Mouse (Mus musculus): ENCODE data around the gene Ttc16. TPM values are rescaled to one million over a fixed set of nuclear protein-coding genes. Genes with fewer than 3 reads are reported as not detected.

Ttc16 gene
- polyA plus RNA-seq, 1 experiment from 2014 or later = 0.30 TPM

DNA sequence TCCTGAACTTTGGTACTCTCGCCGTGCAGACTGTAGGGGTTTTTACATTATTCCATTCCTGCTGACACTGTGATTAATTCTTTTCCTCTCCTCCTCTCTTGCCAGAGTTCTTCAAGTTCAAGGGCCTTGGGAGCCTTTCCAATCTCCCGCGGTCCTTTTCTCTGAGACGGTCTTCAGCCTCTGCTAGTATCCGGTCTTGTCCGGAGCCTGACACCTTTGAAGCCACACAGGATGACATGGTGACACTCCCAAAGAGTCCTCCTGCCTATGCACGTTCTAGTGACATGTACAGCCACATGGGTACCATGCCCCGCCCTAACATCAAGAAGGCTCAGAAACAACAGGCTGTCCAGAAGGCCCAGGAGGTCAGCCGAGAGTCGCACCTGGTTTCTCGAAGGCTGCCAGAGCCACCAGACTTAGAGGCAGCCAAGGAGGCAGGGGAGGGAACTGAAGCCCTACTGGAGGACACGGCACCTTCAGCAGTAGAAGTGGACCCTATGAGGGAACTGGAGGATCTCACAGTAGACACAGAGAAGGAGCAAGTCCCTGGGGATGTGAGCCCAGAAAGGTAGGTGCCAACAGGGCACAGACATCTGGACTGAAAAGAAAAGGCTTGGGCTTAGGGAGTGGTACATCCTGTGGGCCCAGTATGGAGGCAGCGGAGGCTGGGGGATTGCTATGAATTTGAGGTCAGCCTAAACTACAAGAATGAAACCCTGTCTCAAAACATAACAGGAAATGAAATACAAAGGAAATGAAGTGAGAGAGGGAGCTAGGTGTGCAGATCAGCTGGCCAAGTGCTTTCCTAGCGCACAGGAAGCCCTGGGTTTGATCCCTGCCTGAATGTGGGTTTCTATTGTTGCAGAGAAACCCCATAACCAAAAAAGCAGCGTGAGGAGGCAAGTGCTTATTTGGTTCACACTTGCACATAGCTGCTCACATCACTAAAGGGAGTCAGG lies 50.3 kb downstream of the Ttc16 start:
- Histone ChIP-seq H3K9me3 (ENCODE audit: control insufficient read depth, low read length) (no peaks in the 10 kb centered on the region), H3K36me3 (ENCODE audit: control insufficient read depth, insufficient read depth, low read length) (no peaks in the 10 kb centered on the region), H3K27ac (ENCODE audit: low read depth, low read length) (no peak overlapping the region), H3K27me3 (replicated peaks; ENCODE audit: control insufficient read depth, insufficient read depth, low read length) (no peaks in the 10 kb centered on the region), H3K9ac (ENCODE audit: low read depth, low read length) (no peak overlapping the region), H3K4me1 (replicated peaks; ENCODE audit: control insufficient read depth, insufficient read depth, low read length) (peaks cover 24% of the 10 kb centered on the region), H3K4me2 (no peak overlapping the region), H3K4me3 (ENCODE audit: low read depth, low read length) (no peak overlapping the region)
- 81% methylated on average over 16 of the region's 16 CpGs for WGBS
- ATAC-seq (replicated peaks; ENCODE audit: low FRiP score) (no peak), DNase-seq (ENCODE audit: low spot score) (no peak)

DNA sequence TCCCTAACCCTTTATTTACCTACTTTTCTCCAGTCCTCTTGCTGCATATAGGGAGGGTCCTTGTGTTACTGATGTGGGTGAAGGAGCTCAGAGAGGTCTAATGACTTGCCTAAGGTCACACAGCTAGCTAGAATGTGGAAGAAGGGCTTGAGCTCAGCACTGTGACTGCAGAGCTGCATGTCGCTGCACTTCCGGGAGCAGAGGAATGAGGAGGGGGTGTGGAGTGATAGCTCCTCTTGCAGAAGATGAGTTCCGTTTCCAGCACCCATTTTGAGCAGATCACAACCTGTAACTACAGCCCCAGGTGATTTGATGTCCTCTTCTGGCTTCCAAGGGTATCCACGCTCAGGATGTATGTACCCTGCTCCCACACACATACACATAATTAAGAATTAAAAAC lies 51.3 kb downstream of the Ttc16 start:
- Histone ChIP-seq H3K9ac (ENCODE audit: low read depth, low read length) (no peak overlapping the region), H3K9me3 (ENCODE audit: control insufficient read depth, low read length) (no peaks in the 10 kb centered on the region), H3K36me3 (ENCODE audit: control insufficient read depth, insufficient read depth, low read length) (no peaks in the 10 kb centered on the region), H3K4me1 (replicated peaks; ENCODE audit: control insufficient read depth, insufficient read depth, low read length) (peaks cover 24% of the 10 kb centered on the region), H3K27ac (ENCODE audit: low read depth, low read length) (no peak overlapping the region), H3K4me3 (ENCODE audit: low read depth, low read length) (no peak overlapping the region), H3K4me2 (no peak overlapping the region), H3K27me3 (replicated peaks; ENCODE audit: control insufficient read depth, insufficient read depth, low read length) (no peaks in the 10 kb centered on the region)
- no peak for DNase-seq (ENCODE audit: low spot score)
- 71% methylated on average over 4 of the region's 4 CpGs for WGBS
- no peak for ATAC-seq (replicated peaks; ENCODE audit: low FRiP score)

DNA sequence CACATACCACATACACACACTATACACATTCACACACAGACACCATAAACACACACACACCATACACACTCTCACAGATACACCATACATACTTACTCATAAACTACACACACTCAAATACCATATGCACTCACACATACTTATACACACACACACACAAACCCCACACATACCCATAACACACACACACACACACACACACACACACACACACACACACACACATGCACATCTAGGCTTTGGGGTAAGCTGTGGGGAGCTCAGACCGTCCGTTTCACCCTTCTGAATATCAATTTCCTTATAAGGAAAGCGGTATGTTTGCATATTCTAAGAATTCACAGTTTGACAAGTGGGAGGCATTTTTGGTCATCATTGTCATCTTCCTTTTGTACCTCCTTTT lies 52.9 kb downstream of the Ttc16 start:
- DNase-seq (ENCODE audit: low spot score) = no peak
- no peak overlapping the region for H3K27ac ChIP-seq (ENCODE audit: low read depth, low read length)
- peaks cover 16% of the 10 kb centered on the region for H3K4me1 ChIP-seq (replicated peaks; ENCODE audit: control insufficient read depth, insufficient read depth, low read length)
- H3K9me3 ChIP-seq (ENCODE audit: control insufficient read depth, low read length) = no peaks in the 10 kb centered on the region
- no peak overlapping the region for H3K4me3 ChIP-seq (ENCODE audit: low read depth, low read length)
- ATAC-seq (replicated peaks; ENCODE audit: low FRiP score) = no peak
- H3K9ac ChIP-seq (ENCODE audit: low read depth, low read length) = no peak overlapping the region
- WGBS = 71% methylated on average over 3 of the region's 3 CpGs
- H3K27me3 ChIP-seq (replicated peaks; ENCODE audit: control insufficient read depth, insufficient read depth, low read length) = no peaks in the 10 kb centered on the region
- H3K4me2 ChIP-seq = peak overlapping the region; percentile 25; the same call in 1 of the 2 replicates
- no peaks in the 10 kb centered on the region for H3K36me3 ChIP-seq (ENCODE audit: control insufficient read depth, insufficient read depth, low read length)

DNA sequence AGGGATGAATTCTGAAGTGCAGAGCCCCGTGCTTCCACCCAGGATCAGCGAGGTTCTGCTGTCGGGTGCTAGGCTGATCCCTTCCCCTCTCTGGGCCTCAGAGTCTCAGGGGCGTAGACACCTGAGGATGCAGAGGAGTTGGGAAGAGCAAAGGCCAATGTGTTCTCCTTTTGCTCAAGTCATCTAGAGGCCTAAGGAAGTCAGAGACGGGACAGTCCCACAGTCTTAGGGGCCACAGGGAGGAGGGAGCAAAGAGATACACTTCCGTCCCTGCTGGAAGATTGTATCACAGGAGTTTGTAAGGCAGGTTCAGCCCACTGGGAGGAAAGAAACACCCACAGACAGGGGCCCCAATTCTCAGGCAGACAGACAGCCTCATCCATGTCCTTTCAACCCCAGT lies 53.4 kb downstream of the Ttc16 start:
- Histone ChIP-seq H3K4me2 (peak overlapping the region; percentile 49), H3K36me3 (ENCODE audit: control insufficient read depth, insufficient read depth, low read length) (no peaks in the 10 kb centered on the region), H3K27ac (ENCODE audit: low read depth, low read length) (no peak overlapping the region), H3K27me3 (replicated peaks; ENCODE audit: control insufficient read depth, insufficient read depth, low read length) (no peaks in the 10 kb centered on the region), H3K4me1 (replicated peaks; ENCODE audit: control insufficient read depth, insufficient read depth, low read length) (peaks cover 12% of the 10 kb centered on the region), H3K9me3 (ENCODE audit: control insufficient read depth, low read length) (no peaks in the 10 kb centered on the region; the same call in 1 of the 2 replicates), H3K4me3 (ENCODE audit: low read depth, low read length) (no peak overlapping the region), H3K9ac (ENCODE audit: low read depth, low read length) (no peak overlapping the region)
- 40% methylated on average over 6 of the region's 6 CpGs for WGBS
- DNase-seq (ENCODE audit: low spot score) (no peak), ATAC-seq (replicated peaks; ENCODE audit: low FRiP score) (no peak)

DNA sequence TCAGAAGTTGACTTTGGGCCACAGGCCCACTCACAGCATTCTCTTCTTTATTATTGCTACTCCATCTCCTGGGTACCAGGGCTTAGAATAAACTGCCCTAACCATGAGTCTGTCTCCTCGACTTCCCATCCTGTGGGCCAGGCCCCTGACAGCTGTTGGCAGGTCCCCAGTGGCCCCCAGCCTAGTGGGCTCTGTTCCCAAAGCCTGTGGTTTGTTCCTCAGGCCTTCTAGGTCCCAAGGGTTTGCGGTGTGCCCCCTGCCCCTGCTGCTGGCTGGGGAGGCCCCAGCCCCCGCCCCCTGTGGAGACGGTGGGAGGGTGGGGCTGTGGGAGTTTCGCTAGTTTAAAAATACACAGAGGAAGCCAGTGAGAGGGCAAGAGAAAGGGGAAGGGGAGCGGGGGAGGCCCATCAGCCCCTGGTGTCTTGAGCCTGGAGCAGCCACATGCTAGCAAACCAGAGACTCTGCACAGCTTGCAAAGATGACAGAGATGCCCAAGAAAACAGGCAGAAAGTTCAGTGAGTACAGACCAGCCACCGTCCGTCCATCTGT lies 54.7 kb downstream of the Ttc16 start, which contains the start of gene Sh2d3c:
Gene Sh2d3c, plus strand, starts transcription at position 375 of the 549 bp plus-strand sequence.
- 29% methylated on average over 8 of the region's 8 CpGs for WGBS

DNA sequence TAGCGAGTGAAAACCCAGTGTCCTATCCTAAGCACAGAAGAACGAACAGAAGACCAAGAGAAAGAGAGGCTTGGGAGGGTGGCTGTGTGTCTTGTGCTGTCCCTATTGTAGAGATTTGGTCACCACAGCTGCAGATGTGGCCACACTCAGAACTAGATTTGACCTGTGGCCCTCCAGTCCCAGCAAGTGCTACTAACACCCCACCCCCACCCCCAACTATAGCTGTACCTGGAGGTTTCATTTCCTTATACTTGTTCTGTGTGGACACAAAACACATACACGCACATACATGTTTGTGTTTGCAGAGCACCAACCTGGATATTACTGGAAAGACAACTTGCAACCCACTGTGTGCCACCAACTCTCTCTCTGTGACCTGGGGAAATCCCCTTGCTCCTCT lies 55.4 kb downstream of the Ttc16 start:
- H3K27me3 ChIP-seq (replicated peaks; ENCODE audit: control insufficient read depth, insufficient read depth, low read length) = no peaks in the 10 kb centered on the region
- no peaks in the 10 kb centered on the region; the same call in 1 of the 2 replicates for H3K9me3 ChIP-seq (ENCODE audit: control insufficient read depth, low read length)
- no peak for ATAC-seq (replicated peaks; ENCODE audit: low FRiP score)
- no peak overlapping the region for H3K4me2 ChIP-seq
- H3K9ac ChIP-seq (ENCODE audit: low read depth, low read length) = no peak overlapping the region
- H3K4me3 ChIP-seq (ENCODE audit: low read depth, low read length) = no peak overlapping the region
- 71% methylated on average over 3 of the region's 3 CpGs for WGBS
- no peaks in the 10 kb centered on the region for H3K36me3 ChIP-seq (ENCODE audit: control insufficient read depth, insufficient read depth, low read length)
- H3K27ac ChIP-seq (ENCODE audit: low read depth, low read length) = no peak overlapping the region; the same call in 1 of the 2 replicates
- H3K4me1 ChIP-seq (replicated peaks; ENCODE audit: control insufficient read depth, insufficient read depth, low read length) = peaks cover 15% of the 10 kb centered on the region
- no peak for DNase-seq (ENCODE audit: low spot score)

More for the DNA sequence above, 54.7 kb downstream of the Ttc16 start, which contains the start of gene Sh2d3c:
- peak within 1 kb of the TSS; percentile 33 for H3K4me3 ChIP-seq (ENCODE audit: low read depth, low read length)
- no peaks in the 10 kb centered on the region for H3K27me3 ChIP-seq (replicated peaks; ENCODE audit: control insufficient read depth, insufficient read depth, low read length)
- peaks cover 11% of the 10 kb centered on the region for H3K4me1 ChIP-seq (replicated peaks; ENCODE audit: control insufficient read depth, insufficient read depth, low read length)
- H3K4me2 ChIP-seq = peak within 1 kb of the TSS; percentile 49
- H3K27ac ChIP-seq (ENCODE audit: low read depth, low read length) = peak within 1 kb of the TSS; percentile 59
- DNase-seq (ENCODE audit: low spot score) = no peak
- no peak; the same call in 1 of the 2 replicates for ATAC-seq (replicated peaks; ENCODE audit: low FRiP score)
- H3K9me3 ChIP-seq (ENCODE audit: control insufficient read depth, low read length) = no peaks in the 10 kb centered on the region; the same call in 1 of the 2 replicates
- H3K36me3 ChIP-seq (ENCODE audit: control insufficient read depth, insufficient read depth, low read length) = no peaks in the 10 kb centered on the region
- peak within 1 kb of the TSS; percentile 34 for H3K9ac ChIP-seq (ENCODE audit: low read depth, low read length)

DNA sequence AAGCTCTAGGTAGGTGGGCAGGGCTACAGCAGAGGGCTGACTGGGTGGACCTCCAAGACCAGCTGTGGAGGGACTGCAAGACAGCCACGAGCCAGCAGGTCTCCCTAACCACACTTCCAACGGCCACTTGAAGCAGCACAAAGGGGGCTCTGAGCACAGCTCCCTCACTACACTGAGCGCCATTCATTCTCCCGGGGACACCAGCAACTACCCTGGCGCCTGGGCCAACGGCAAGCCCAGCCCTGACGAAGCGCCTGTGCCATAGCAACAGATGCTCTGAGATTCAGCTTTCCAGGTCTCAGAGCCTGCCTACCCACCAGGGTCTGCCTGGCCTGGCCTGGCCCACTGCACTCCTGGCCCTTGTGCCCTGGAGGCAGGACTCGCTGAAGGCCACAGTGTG lies 56.7 kb downstream of the Ttc16 start:
- no peak overlapping the region for H3K4me3 ChIP-seq (ENCODE audit: low read depth, low read length)
- no peak overlapping the region for H3K27ac ChIP-seq (ENCODE audit: low read depth, low read length)
- DNase-seq (ENCODE audit: low spot score) (no peak), ATAC-seq (replicated peaks; ENCODE audit: low FRiP score) (no peak)
- H3K36me3 ChIP-seq (ENCODE audit: control insufficient read depth, insufficient read depth, low read length) = no peaks in the 10 kb centered on the region
- WGBS = 64% methylated on average over 9 of the region's 9 CpGs
- no peaks in the 10 kb centered on the region; the same call in 1 of the 2 replicates for H3K9me3 ChIP-seq (ENCODE audit: control insufficient read depth, low read length)
- H3K4me2 ChIP-seq = no peak overlapping the region
- H3K4me1 ChIP-seq (replicated peaks; ENCODE audit: control insufficient read depth, insufficient read depth, low read length) = peaks cover 28% of the 10 kb centered on the region
- H3K9ac ChIP-seq (ENCODE audit: low read depth, low read length) = no peak overlapping the region
- no peaks in the 10 kb centered on the region for H3K27me3 ChIP-seq (replicated peaks; ENCODE audit: control insufficient read depth, insufficient read depth, low read length)

DNA sequence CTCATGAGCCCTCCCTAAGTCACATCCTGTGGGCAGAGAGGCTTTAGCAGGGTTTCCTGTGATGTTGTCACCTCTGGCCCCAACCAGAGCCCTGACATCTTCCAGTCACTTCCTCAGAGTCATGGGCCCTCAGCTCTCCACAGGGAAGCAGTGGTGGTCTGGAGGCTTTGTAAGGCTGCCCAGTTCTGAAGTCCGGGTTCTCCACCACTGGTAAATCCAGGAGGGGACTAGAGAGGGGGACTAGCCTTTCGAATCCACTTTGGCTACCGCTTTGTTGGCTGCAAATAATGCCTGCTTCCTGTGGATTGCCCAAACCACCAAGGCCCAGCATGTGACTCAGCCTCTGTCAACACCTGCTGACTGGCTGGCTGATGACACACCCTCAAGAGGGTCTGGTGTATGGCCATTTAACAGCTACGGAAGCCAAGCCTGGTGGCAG lies 60.4 kb downstream of the Ttc16 start:
- no peak for ATAC-seq (replicated peaks; ENCODE audit: low FRiP score)
- H3K4me2 ChIP-seq = peak overlapping the region; percentile 20; the same call in 1 of the 2 replicates
- peaks cover 11% of the 10 kb centered on the region for H3K36me3 ChIP-seq (ENCODE audit: control insufficient read depth, insufficient read depth, low read length)
- DNase-seq (ENCODE audit: low spot score) = no peak
- H3K4me3 ChIP-seq (ENCODE audit: low read depth, low read length) = no peak overlapping the region
- H3K9me3 ChIP-seq (ENCODE audit: control insufficient read depth, low read length) = no peaks in the 10 kb centered on the region; the same call in 1 of the 2 replicates
- H3K9ac ChIP-seq (ENCODE audit: low read depth, low read length) = peak overlapping the region; percentile 10; the same call in 1 of the 2 replicates
- no peaks in the 10 kb centered on the region for H3K27me3 ChIP-seq (replicated peaks; ENCODE audit: control insufficient read depth, insufficient read depth, low read length)
- peaks cover 31% of the 10 kb centered on the region for H3K4me1 ChIP-seq (replicated peaks; ENCODE audit: control insufficient read depth, insufficient read depth, low read length)
- WGBS = 32% methylated on average over 4 of the region's 4 CpGs
- H3K27ac ChIP-seq (ENCODE audit: low read depth, low read length) = peak overlapping the region; percentile 70
